Comparison of ENCODE assay signal across 1 mouse cellular context in the genomic region with DNA sequence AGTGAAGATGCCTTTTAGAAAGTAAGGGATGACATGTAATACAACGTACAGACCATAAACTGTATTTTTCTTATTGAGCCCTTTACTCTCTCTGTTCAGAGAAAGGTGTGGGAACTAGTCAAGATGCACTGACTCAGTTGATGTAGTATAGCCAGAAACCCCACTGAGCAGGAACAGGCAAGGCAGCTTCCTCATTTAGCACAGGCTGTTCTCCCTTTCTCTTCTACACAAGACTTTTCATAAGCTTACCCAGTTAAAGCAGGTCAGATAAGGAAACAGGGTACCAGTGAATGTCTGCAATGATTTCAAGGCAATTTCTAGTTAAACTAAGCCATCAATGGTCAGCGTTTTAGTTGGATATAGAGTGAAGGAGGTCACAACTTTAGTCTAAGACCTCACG.
TF ChIP-seq lines count a peak whose summit lies in the region.

No protein-coding gene starts in this region.

TF ChIP-seq in CH12.LX, 34 proteins besides CTCF, POLR2A, EP300 and RAD21:
- TF ChIP-seq JUND (conservative IDR thresholded peaks at IDR 0.05; ENCODE audit: low read depth, low read length) (no peak), IRF4 (IDR thresholded peaks at IDR 0.05; ENCODE audit: low read depth, low read length) (no peak), NELFE (IDR thresholded peaks at IDR 0.05; ENCODE audit: low read depth, low read length) (no peak)
